Mouse (Mus musculus) limb, embryonic 15.5 days (tissue): ENCODE measurements around the gene AL731706.1. TPM values are rescaled to one million over a fixed set of nuclear protein-coding genes. Genes with fewer than 3 reads are reported as not detected.
A peak's percentile ranks its signal among the peaks of the same experiment; 100 is the strongest.

Source experiments
- ATAC-seq: fragments of 200-750 bp; cut with Nextera tagmentation; 2 replicates; pipeline ENCODE4 v1.8.0; 2017; ENCODE audit warnings: low read depth, moderate TSS enrichment; ENCODE audit not compliant: insufficient number of reproducible peaks, low FRiP score, low TSS enrichment
- H3K27ac ChIP-seq: fragments of 300-500 bp; sonication (generic); 2 replicates; pipeline ENCODE4 v1.5.1; 2015; ENCODE audit warnings: moderate library complexity, mild to moderate bottlenecking, inconsistent platforms
- H3K27me3 ChIP-seq: fragments of 300-500 bp; sonication (generic); 2 replicates; pipeline ENCODE4 v1.6.1; 2015; ENCODE audit warnings: inconsistent platforms
- H3K36me3 ChIP-seq: fragments of 300-500 bp; sonication (generic); 2 replicates; pipeline ENCODE4 v1.6.1; 2015; ENCODE audit warnings: inconsistent platforms
- H3K4me1 ChIP-seq: fragments of 300-500 bp; sonication (generic); 2 replicates; pipeline ENCODE4 v1.6.1; 2015; ENCODE audit warnings: inconsistent platforms
- H3K4me2 ChIP-seq: fragments of 300-500 bp; sonication (generic); 2 replicates; pipeline ENCODE4 v1.6.1; 2015; ENCODE audit warnings: mild to moderate bottlenecking, inconsistent platforms
- H3K4me3 ChIP-seq: fragments of 300-500 bp; sonication (generic); 2 replicates; pipeline ENCODE4 v1.5.1; 2015; ENCODE audit warnings: mild to moderate bottlenecking, inconsistent platforms
- H3K9ac ChIP-seq: fragments of 300-500 bp; sonication (generic); 2 replicates; pipeline ENCODE4 v1.6.1; 2015; ENCODE audit warnings: inconsistent platforms
- H3K9me3 ChIP-seq: fragments of 300-500 bp; sonication (generic); 2 replicates; pipeline ENCODE4 v1.6.1; 2016; ENCODE audit warnings: inconsistent platforms
- WGBS: fragments of 180-500 bp; shearing (Covaris S2); methylation state at CpG from one replicate; pipeline ENCODE4 v1.1.7; 2015; 5-methylcytosine and 5-hydroxymethylcytosine counted together
- polyA plus RNA-seq: library from polyadenylated mRNA; unstranded; fragments of >200 nt; fragmentation: Nextera tagmentation; extraction: Ambion mirVana; gene quantifications from 2 replicates; pipeline ENCODE4 v1.2.1, GENCODE M21; 2015

AL731706.1 gene
- 27.3 and 33.6 TPM in 2 replicates for polyA plus RNA-seq

GRCm38 (mm10) chr2:136891068-136891950, at the start of gene AL731706.1, which contains the start of the genes Slx4ip and Mkks:
Gene AL731706.1 (minus strand): TSS chr2:136891389.
Gene Slx4ip (plus strand): TSS chr2:136891218.
Gene Mkks (minus strand): TSS chr2:136891389.
- Histone ChIP-seq H3K4me1 (peaks cover 2% of the 10 kb centered on the region), H3K4me2 (peak within 1 kb of the TSS; percentile 50), H3K27me3 (no peaks in the 10 kb centered on the region), H3K36me3 (no peaks in the 10 kb centered on the region), H3K9me3 (no peaks in the 10 kb centered on the region), H3K27ac (peak within 1 kb of the TSS; percentile 91), H3K9ac (peak within 1 kb of the TSS; percentile 63), H3K4me3 (peak within 1 kb of the TSS; percentile 67)
- peak; percentile 99 for ATAC-seq
- WGBS, result under 1% methylated on average over 49 of the region's 49 CpGs

- ATAC-seq, result no peak
- no peak overlapping the region for H3K4me2 ChIP-seq
- no peaks in the 10 kb centered on the region for H3K9me3 ChIP-seq
- H3K4me3 ChIP-seq, result no peak overlapping the region
- H3K4me1 ChIP-seq, result no peaks in the 10 kb centered on the region
- H3K27me3 ChIP-seq, result no peaks in the 10 kb centered on the region
- no peak overlapping the region for H3K27ac ChIP-seq
- 80% methylated on average over 1 of the region's 1 CpGs for WGBS
- no peak overlapping the region for H3K9ac ChIP-seq
- no peaks in the 10 kb centered on the region for H3K36me3 ChIP-seq
These were observed 47.1 kb upstream of the AL731706.1 start for GRCm38 (mm10) chr2:136938249-136938648.

GRCm38 (mm10) chr2:136936391-136937288, 45.5 kb upstream of the AL731706.1 start:
- Histone ChIP-seq H3K27me3 (no peaks in the 10 kb centered on the region), H3K4me1 (no peaks in the 10 kb centered on the region), H3K4me2 (no peak overlapping the region), H3K9ac (no peak overlapping the region), H3K4me3 (no peak overlapping the region), H3K9me3 (no peaks in the 10 kb centered on the region), H3K36me3 (no peaks in the 10 kb centered on the region), H3K27ac (no peak overlapping the region)
- WGBS, result 89% methylated on average over 4 of the region's 4 CpGs
- no peak for ATAC-seq

GRCm38 (mm10) chr2:136921003-136921408, 29.8 kb upstream of the AL731706.1 start:
- no peaks in the 10 kb centered on the region for H3K4me1 ChIP-seq
- H3K36me3 ChIP-seq, result no peaks in the 10 kb centered on the region
- no peak overlapping the region for H3K9ac ChIP-seq
- H3K4me2 ChIP-seq, result no peak overlapping the region
- H3K27me3 ChIP-seq, result no peaks in the 10 kb centered on the region
- no peaks in the 10 kb centered on the region for H3K9me3 ChIP-seq
- H3K27ac ChIP-seq, result no peak overlapping the region
- ATAC-seq, result no peak
- 67% methylated on average over 4 of the region's 4 CpGs for WGBS
- no peak overlapping the region for H3K4me3 ChIP-seq

- Histone ChIP-seq H3K4me1 (no peaks in the 10 kb centered on the region), H3K36me3 (no peaks in the 10 kb centered on the region), H3K9ac (no peak overlapping the region), H3K4me3 (no peak overlapping the region), H3K4me2 (no peak overlapping the region), H3K27ac (no peak overlapping the region), H3K9me3 (no peaks in the 10 kb centered on the region), H3K27me3 (no peaks in the 10 kb centered on the region)
- WGBS, result 69% methylated on average over 3 of the region's 3 CpGs
- ATAC-seq, result no peak
These were observed 29.2 kb upstream of the AL731706.1 start for GRCm38 (mm10) chr2:136920257-136920993.

- Histone ChIP-seq H3K27me3 (no peaks in the 10 kb centered on the region), H3K9me3 (no peaks in the 10 kb centered on the region), H3K4me1 (no peaks in the 10 kb centered on the region), H3K4me2 (no peak overlapping the region), H3K4me3 (no peak overlapping the region), H3K36me3 (no peaks in the 10 kb centered on the region), H3K27ac (no peak overlapping the region), H3K9ac (no peak overlapping the region)
- no peak for ATAC-seq
- WGBS, result 94% methylated on average over 1 of the region's 1 CpGs
These were observed 28.2 kb upstream of the AL731706.1 start for GRCm38 (mm10) chr2:136919433-136919832.

- no peaks in the 10 kb centered on the region for H3K36me3 ChIP-seq
- peaks cover 5% of the 10 kb centered on the region for H3K4me1 ChIP-seq
- H3K4me2 ChIP-seq, result no peak overlapping the region
- no peak for ATAC-seq
- H3K4me3 ChIP-seq, result no peak overlapping the region
- H3K27me3 ChIP-seq, result no peaks in the 10 kb centered on the region
- no peak overlapping the region for H3K27ac ChIP-seq
- no peak overlapping the region for H3K9ac ChIP-seq
- H3K9me3 ChIP-seq, result no peaks in the 10 kb centered on the region
- 35% methylated on average over 3 of the region's 3 CpGs for WGBS
These were observed 23.2 kb upstream of the AL731706.1 start for GRCm38 (mm10) chr2:136914334-136914902.

GRCm38 (mm10) chr2:136913021-136913420, 21.8 kb upstream of the AL731706.1 start:
- no peaks in the 10 kb centered on the region for H3K27me3 ChIP-seq
- no peak for ATAC-seq

GRCm38 (mm10) chr2:136911958-136912411, 20.8 kb upstream of the AL731706.1 start:
- no peak overlapping the region for H3K4me2 ChIP-seq
- peaks cover 5% of the 10 kb centered on the region for H3K4me1 ChIP-seq
- H3K4me3 ChIP-seq, result no peak overlapping the region
- no peak for ATAC-seq
- H3K9me3 ChIP-seq, result no peaks in the 10 kb centered on the region
- H3K27me3 ChIP-seq, result no peaks in the 10 kb centered on the region
- WGBS, result 25% methylated on average over 4 of the region's 4 CpGs
- H3K9ac ChIP-seq, result no peak overlapping the region
- no peaks in the 10 kb centered on the region for H3K36me3 ChIP-seq
- peak overlapping the region; percentile 11; the same call in 1 of the 2 replicates for H3K27ac ChIP-seq

More at GRCm38 (mm10) chr2:136913021-136913420, 21.8 kb upstream of the AL731706.1 start:
- H3K27ac ChIP-seq, result no peak overlapping the region
- no peak overlapping the region for H3K4me3 ChIP-seq
- H3K9ac ChIP-seq, result no peak overlapping the region
- no peaks in the 10 kb centered on the region for H3K36me3 ChIP-seq
- H3K4me2 ChIP-seq, result no peak overlapping the region
- 69% methylated on average over 3 of the region's 3 CpGs for WGBS
- H3K9me3 ChIP-seq, result no peaks in the 10 kb centered on the region
- peaks cover 5% of the 10 kb centered on the region for H3K4me1 ChIP-seq

GRCm38 (mm10) chr2:136909298-136909697, 18.1 kb upstream of the AL731706.1 start:
- Histone ChIP-seq H3K4me3 (no peak overlapping the region), H3K4me2 (no peak overlapping the region), H3K27ac (no peak overlapping the region), H3K36me3 (no peaks in the 10 kb centered on the region), H3K4me1 (peaks cover 5% of the 10 kb centered on the region), H3K9me3 (no peaks in the 10 kb centered on the region), H3K27me3 (no peaks in the 10 kb centered on the region), H3K9ac (no peak overlapping the region)
- ATAC-seq, result no peak
- WGBS, result 88% methylated on average over 2 of the region's 2 CpGs

GRCm38 (mm10) chr2:136908596-136908995, 17.4 kb upstream of the AL731706.1 start:
- H3K27ac ChIP-seq, result no peak overlapping the region
- no peak overlapping the region for H3K4me2 ChIP-seq
- no peaks in the 10 kb centered on the region for H3K27me3 ChIP-seq
- no peak overlapping the region for H3K9ac ChIP-seq
- no peaks in the 10 kb centered on the region for H3K9me3 ChIP-seq
- H3K4me3 ChIP-seq, result no peak overlapping the region
- ATAC-seq, result no peak
- WGBS, result 72% methylated on average over 3 of the region's 3 CpGs
- peaks cover 5% of the 10 kb centered on the region for H3K4me1 ChIP-seq
- H3K36me3 ChIP-seq, result no peaks in the 10 kb centered on the region
